Mouse (Mus musculus): Measurements from ENCODE around the gene AU040320. TPM values are rescaled to one million over a fixed set of nuclear protein-coding genes. Genes with fewer than 3 reads are reported as not detected.

The AU040320 gene
- polyA plus RNA-seq, 1 experiment from 2014 or later = 20.7 TPM

GRCm38 (mm10) chr4:126840996-126841560 lies 87.7 kb downstream of the AU040320 start:
- H3K36me3 ChIP-seq = peaks cover 65% of the 10 kb centered on the region
- no peak overlapping the region for H3K4me2 ChIP-seq
- ATAC-seq (ENCODE audit: extremely low read depth, insufficient number of reproducible peaks, low FRiP score, low TSS enrichment) = no peak
- H3K4me1 ChIP-seq = peaks cover 11% of the 10 kb centered on the region
- no peaks in the 10 kb centered on the region for H3K9me3 ChIP-seq
- H3K27me3 ChIP-seq (replicated peaks) = no peaks in the 10 kb centered on the region
- H3K9ac ChIP-seq = no peak overlapping the region
- H3K27ac ChIP-seq (replicated peaks) = no peak overlapping the region
- WGBS = 85% methylated on average over 15 of the region's 15 CpGs
- H3K4me3 ChIP-seq = no peak overlapping the region

DNA sequence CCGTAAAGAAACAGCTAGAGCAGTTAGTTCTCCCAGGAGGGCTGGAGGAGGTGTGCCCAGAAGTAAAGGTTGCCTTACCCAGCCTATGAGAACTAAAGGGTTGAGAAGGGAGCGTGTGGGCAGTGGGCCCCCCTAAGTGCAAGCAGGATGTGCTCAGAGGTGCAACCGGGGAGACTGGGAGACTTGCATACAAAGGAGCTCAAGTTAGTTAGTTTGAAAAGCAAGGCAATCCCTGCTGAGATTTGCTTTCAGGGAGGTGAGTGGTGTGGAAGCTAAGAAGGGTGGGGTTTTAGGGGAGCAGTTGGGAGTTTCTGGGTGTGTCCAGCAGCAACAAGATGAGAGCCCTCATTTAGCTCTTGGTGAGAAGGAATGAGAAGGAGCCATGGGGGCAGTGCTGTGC lies 89.6 kb downstream of the AU040320 start:
- no peak for ATAC-seq (ENCODE audit: extremely low read depth, insufficient number of reproducible peaks, low FRiP score, low TSS enrichment)
- Histone ChIP-seq H3K27ac (replicated peaks) (no peak overlapping the region), H3K4me2 (no peak overlapping the region), H3K36me3 (peaks cover 67% of the 10 kb centered on the region), H3K4me3 (no peak overlapping the region), H3K9me3 (no peaks in the 10 kb centered on the region), H3K9ac (no peak overlapping the region), H3K4me1 (peaks cover 7% of the 10 kb centered on the region), H3K27me3 (replicated peaks) (no peaks in the 10 kb centered on the region)
- WGBS = 57% methylated on average over 3 of the region's 3 CpGs

GRCm38 (mm10) chr4:126845664-126846063 lies 92.3 kb downstream of the AU040320 start:
- Histone ChIP-seq H3K9ac (no peak overlapping the region), H3K27me3 (replicated peaks) (no peaks in the 10 kb centered on the region), H3K4me1 (peaks cover 8% of the 10 kb centered on the region), H3K4me3 (no peak overlapping the region), H3K36me3 (peaks cover 68% of the 10 kb centered on the region), H3K9me3 (no peaks in the 10 kb centered on the region), H3K4me2 (no peak overlapping the region), H3K27ac (replicated peaks) (no peak overlapping the region)
- ATAC-seq (ENCODE audit: extremely low read depth, insufficient number of reproducible peaks, low FRiP score, low TSS enrichment) = no peak
- 56% methylated on average over 4 of the region's 4 CpGs for WGBS

GRCm38 (mm10) chr4:126846971-126847370 lies 93.6 kb downstream of the AU040320 start:
- Histone ChIP-seq H3K27ac (replicated peaks) (no peak overlapping the region), H3K36me3 (peaks cover 65% of the 10 kb centered on the region), H3K4me2 (no peak overlapping the region), H3K9me3 (no peaks in the 10 kb centered on the region), H3K4me3 (no peak overlapping the region), H3K9ac (no peak overlapping the region), H3K27me3 (replicated peaks) (no peaks in the 10 kb centered on the region), H3K4me1 (peaks cover 19% of the 10 kb centered on the region)
- 61% methylated on average over 7 of the region's 7 CpGs for WGBS
- no peak for ATAC-seq (ENCODE audit: extremely low read depth, insufficient number of reproducible peaks, low FRiP score, low TSS enrichment)

- no peak; the same call in 1 of the 2 replicates for ATAC-seq (ENCODE audit: extremely low read depth, insufficient number of reproducible peaks, low FRiP score, low TSS enrichment)
- peaks cover 73% of the 10 kb centered on the region for H3K36me3 ChIP-seq
Measured at GRCm38 (mm10) chr4:126850019-126850777, 96.9 kb downstream of the AU040320 start.

GRCm38 (mm10) chr4:126850778-126851080 lies 97.4 kb downstream of the AU040320 start:
- Histone ChIP-seq H3K4me3 (no peak overlapping the region), H3K9me3 (no peaks in the 10 kb centered on the region), H3K4me2 (no peak overlapping the region), H3K27me3 (replicated peaks) (no peaks in the 10 kb centered on the region), H3K4me1 (peaks cover 21% of the 10 kb centered on the region), H3K27ac (replicated peaks) (peak overlapping the region; percentile 84), H3K9ac (peak overlapping the region; percentile 56), H3K36me3 (peaks cover 76% of the 10 kb centered on the region)
- WGBS = 30% methylated on average over 4 of the region's 4 CpGs
- ATAC-seq (ENCODE audit: extremely low read depth, insufficient number of reproducible peaks, low FRiP score, low TSS enrichment) = no peak

More at GRCm38 (mm10) chr4:126850019-126850777, 96.9 kb downstream of the AU040320 start:
- H3K9me3 ChIP-seq = no peaks in the 10 kb centered on the region
- 56% methylated on average over 7 of the region's 7 CpGs for WGBS
- peak overlapping the region; percentile 59 for H3K9ac ChIP-seq
- H3K27ac ChIP-seq (replicated peaks) = peak overlapping the region; percentile 84
- H3K4me1 ChIP-seq = peaks cover 21% of the 10 kb centered on the region
- H3K4me2 ChIP-seq = no peak overlapping the region
- no peaks in the 10 kb centered on the region for H3K27me3 ChIP-seq (replicated peaks)
- H3K4me3 ChIP-seq = no peak overlapping the region

DNA sequence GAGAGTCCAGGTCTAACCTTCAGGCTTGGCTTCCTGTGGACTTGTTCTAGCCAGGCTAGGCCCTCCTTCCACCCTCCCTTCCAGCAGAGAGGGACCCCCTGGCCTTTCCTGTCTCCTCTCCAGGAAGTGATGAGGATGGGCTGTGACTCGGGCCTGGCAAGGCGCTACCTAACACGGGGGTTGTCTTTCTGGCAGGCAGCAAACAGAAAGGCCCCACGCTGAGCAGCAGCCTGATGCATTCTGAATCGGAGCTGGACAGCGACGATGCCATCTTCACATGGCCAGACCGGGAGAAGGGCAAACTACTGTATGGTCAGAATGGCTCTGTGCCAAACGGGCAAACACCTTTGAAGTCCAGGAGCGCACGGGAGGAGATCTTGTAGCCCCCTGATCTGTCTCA lies 99.6 kb downstream of the AU040320 start:
- peaks cover 21% of the 10 kb centered on the region for H3K4me1 ChIP-seq
- 53% methylated on average over 11 of the region's 11 CpGs for WGBS
- peaks cover 57% of the 10 kb centered on the region for H3K36me3 ChIP-seq
- no peaks in the 10 kb centered on the region for H3K9me3 ChIP-seq
- no peak overlapping the region for H3K4me2 ChIP-seq
- no peak overlapping the region for H3K9ac ChIP-seq
- H3K27ac ChIP-seq (replicated peaks) = no peak overlapping the region
- no peaks in the 10 kb centered on the region for H3K27me3 ChIP-seq (replicated peaks)
- ATAC-seq (ENCODE audit: extremely low read depth, insufficient number of reproducible peaks, low FRiP score, low TSS enrichment) = no peak
- H3K4me3 ChIP-seq = no peak overlapping the region

DNA sequence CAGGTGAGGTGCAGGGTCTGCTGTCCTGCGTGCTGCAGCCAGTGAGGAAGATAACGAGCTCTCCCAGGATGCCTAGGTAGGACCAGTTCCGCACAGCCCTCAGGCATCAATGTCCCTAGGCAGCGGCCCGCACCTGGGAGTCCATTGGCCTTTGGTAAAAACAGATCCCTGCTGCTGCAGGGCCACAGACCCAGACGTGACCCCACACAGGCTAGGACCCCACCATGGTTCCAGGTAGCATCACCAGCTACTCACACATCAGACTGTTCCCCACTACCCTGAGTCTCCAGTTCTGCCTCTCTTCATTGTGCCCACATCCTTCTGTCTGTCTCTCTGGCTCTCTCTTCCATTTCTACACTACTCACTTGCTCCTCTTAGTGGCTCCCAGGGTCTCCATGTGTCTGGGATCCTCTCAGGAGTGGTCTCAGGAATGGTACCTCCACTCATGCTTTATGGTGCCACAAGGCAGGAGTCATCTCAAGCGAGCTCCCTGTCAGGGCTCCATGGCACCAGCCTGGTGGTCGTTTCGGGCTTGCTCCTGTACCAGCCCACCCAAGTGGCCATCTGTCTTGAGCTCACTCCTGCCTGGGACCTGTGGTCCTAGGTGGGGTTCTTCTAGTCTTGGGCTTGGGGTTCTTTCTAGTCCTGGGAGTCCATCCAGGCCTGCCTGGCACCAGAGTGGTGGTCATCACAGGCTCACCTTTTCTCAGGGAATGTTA lies 107.1 kb downstream of the AU040320 start:
- H3K4me1 ChIP-seq = no peaks in the 10 kb centered on the region
- peaks cover 67% of the 10 kb centered on the region for H3K36me3 ChIP-seq
- WGBS = 94% methylated on average over 9 of the region's 9 CpGs

DNA sequence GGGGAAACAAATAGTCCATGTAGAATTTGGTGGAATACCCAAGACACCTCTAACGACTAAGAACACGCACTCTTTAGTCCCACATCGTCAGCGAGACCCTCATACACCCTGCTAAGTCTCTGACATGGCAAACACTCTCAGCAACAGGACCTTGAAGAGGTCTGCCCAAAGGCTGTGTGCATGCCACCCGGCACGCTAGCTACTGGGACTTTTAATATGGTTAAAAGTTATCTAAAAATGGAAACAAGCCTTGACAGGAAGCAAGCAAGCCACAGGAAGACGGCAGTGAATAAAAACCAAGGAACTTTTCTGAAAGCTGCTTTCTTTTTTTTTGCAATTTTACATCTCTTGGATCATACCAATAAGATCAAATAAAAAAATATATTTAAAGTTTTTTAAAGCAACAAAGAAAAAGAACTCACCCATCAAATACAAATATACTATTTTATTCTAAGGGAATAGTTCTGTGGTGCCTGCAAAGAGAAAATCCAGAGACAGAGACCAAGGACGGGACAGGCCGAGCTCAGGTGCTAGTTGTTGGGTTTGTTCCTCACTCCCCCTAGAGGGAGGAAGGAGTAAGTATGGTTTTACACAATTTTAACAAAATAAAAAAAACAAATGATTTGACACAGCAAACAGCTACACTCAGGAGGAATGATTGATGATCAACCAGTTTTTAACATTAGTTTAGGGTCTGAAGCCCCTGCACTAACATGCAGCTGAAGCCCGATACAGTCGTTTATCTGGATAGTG lies 108.3 kb downstream of the AU040320 start:
- Histone ChIP-seq H3K9me3 (no peaks in the 10 kb centered on the region), H3K4me3 (no peak overlapping the region), H3K4me1 (no peaks in the 10 kb centered on the region), H3K27me3 (replicated peaks) (no peaks in the 10 kb centered on the region), H3K9ac (no peak overlapping the region), H3K36me3 (peaks cover 74% of the 10 kb centered on the region), H3K4me2 (no peak overlapping the region), H3K27ac (replicated peaks) (no peak overlapping the region)
- ATAC-seq (ENCODE audit: extremely low read depth, insufficient number of reproducible peaks, low FRiP score, low TSS enrichment) = no peak
- WGBS = 72% methylated on average over 11 of the region's 11 CpGs

More for the DNA sequence above, 107.1 kb downstream of the AU040320 start:
- H3K4me3 ChIP-seq = no peak overlapping the region
- no peak overlapping the region for H3K4me2 ChIP-seq
- no peak overlapping the region for H3K27ac ChIP-seq (replicated peaks)
- no peak for ATAC-seq (ENCODE audit: extremely low read depth, insufficient number of reproducible peaks, low FRiP score, low TSS enrichment)
- H3K9ac ChIP-seq = no peak overlapping the region
- no peaks in the 10 kb centered on the region for H3K9me3 ChIP-seq
- H3K27me3 ChIP-seq (replicated peaks) = no peaks in the 10 kb centered on the region

- WGBS = 90% methylated on average over 12 of the region's 12 CpGs
Measured at GRCm38 (mm10) chr4:126868699-126869098, 115.4 kb downstream of the AU040320 start.

GRCm38 (mm10) chr4:126872717-126873116 lies 119.4 kb downstream of the AU040320 start:
- no peak overlapping the region for H3K4me2 ChIP-seq
- peaks cover 73% of the 10 kb centered on the region for H3K36me3 ChIP-seq
- H3K27me3 ChIP-seq (replicated peaks) = no peaks in the 10 kb centered on the region
- ATAC-seq (ENCODE audit: extremely low read depth, insufficient number of reproducible peaks, low FRiP score, low TSS enrichment) = no peak
- no peak overlapping the region for H3K9ac ChIP-seq
- 75% methylated on average over 7 of the region's 7 CpGs for WGBS
- no peaks in the 10 kb centered on the region for H3K4me1 ChIP-seq
- no peak overlapping the region for H3K4me3 ChIP-seq
- no peaks in the 10 kb centered on the region for H3K9me3 ChIP-seq
- no peak overlapping the region for H3K27ac ChIP-seq (replicated peaks)

More at GRCm38 (mm10) chr4:126868699-126869098, 115.4 kb downstream of the AU040320 start:
- Histone ChIP-seq H3K27ac (replicated peaks) (no peak overlapping the region), H3K4me2 (no peak overlapping the region), H3K9me3 (no peaks in the 10 kb centered on the region), H3K4me1 (no peaks in the 10 kb centered on the region), H3K27me3 (replicated peaks) (no peaks in the 10 kb centered on the region), H3K9ac (no peak overlapping the region), H3K4me3 (no peak overlapping the region), H3K36me3 (peaks cover 75% of the 10 kb centered on the region)
- no peak for ATAC-seq (ENCODE audit: extremely low read depth, insufficient number of reproducible peaks, low FRiP score, low TSS enrichment)

Data from heart, embryonic 13.5 days (tissue).